Mouse (Mus musculus) adrenal gland, postnatal 4 days (tissue): Measurements from ENCODE around the gene Zfp59. TPM values are rescaled to one million over a fixed set of nuclear protein-coding genes. Genes with fewer than 3 reads are reported as not detected.
"Not testable (repeated sequence)": the region's sequence is repeated elsewhere in the genome, so short reads cannot be mapped to it uniquely, and the experiment has no call there.

ENCODE experiments used
- DNase-seq, 2 experiments: peaks; one replicate each; pipeline ENCODE4 v3.0.0; 2021 to 2022; ENCODE audit warnings: low spot score in 2 of 2, mixed read lengths in 2 of 2
- long read RNA-seq, 2 experiments: library from polyadenylated mRNA; stranded (forward); transcript quantifications; one replicate each; pipeline ENCODE4 v2.0.0; 2021
- total RNA-seq, 2 experiments: library from RNA; stranded (reverse); gene quantifications; 2 replicates each; pipeline ENCODE4 v1.2.3; 2021

The Zfp59 gene
- total RNA-seq, result 1 to 10 TPM; 4.4 to 5.4 TPM
- long read RNA-seq, experiment 1, result 0 reads
- long read RNA-seq, experiment 2, partial matches to known transcripts, result 1 of 3 reads
- long read RNA-seq, experiment 2, other reads (novel, unspliced or antisense), result 2 of 3 reads

- DNase-seq, result peak; percentile 64 to 79
Observed at GRCm38 (mm10) chr7:27838323-27839249, at the start of gene Zfp59. Gene Zfp59, plus strand, starts transcription at chr7:27838607.

- DNase-seq, result no peak
Observed at GRCm38 (mm10) chr7:27789306-27789705, 49.1 kb upstream of the Zfp59 start.

DNA sequence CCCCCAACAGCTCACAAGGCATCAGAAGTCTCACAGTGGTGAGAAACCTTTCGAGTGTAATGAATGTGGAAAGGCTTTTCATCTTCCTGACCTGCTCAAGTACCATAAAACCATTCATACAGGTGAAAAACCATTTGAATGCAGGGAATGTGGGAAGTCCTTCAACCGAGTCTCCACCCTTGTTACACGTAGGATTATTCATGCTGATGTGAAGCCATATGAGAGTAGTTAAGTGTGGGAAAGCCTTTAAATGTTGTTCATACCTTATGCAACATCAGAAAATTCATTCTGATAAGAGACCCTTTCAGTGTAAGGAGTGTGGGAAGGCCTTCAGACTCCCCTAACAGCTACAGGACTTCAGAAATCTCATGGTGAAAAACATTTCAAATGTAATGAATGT, 44.5 kb upstream of the Zfp59 start:
- DNase-seq, result not testable (repeated sequence)

GRCm38 (mm10) chr7:27794566-27794965, 43.8 kb upstream of the Zfp59 start:
- DNase-seq, result no peak

DNA sequence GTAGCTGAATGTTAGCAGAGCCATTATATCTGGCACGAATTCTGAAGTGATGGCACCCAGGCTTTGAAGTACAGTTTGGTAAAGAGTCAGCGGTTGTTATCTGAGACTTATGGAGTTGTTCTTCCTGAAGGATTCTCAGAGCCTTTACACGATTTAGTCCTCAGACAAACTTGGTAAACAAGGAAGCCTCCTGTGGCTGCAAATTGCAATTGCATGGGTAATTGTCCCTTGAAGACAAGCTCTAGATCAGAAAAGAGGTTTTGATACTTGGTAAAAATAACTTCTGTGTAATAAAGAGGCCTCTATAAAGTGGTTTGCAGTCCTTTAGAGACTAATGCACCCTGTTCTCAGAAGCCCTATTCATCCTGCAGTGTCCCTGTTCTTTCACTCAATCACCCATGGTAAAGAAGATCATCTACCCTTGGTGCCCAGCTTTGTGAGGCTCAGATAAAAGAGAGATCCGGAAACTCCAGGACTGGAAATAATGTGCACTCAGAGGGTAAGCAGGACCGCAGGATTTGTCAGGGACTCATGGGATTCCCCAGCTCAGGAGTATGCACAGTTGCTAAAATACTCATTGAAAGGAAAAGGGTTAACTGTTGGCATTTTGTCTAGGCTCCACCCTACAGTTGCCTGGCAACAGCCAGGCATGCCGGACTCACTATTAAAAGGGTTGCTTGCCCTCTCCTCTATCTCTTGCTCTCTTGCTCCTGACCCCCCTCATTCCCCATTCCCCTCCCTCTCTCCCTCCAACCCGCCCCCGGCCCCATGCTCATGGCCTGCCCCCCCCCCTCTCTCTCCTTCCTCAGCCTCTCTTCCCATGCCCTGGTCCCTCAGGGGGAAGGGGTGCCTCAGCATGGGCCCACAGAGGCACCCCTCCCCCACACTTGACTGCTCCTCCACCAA, 40.2 kb upstream of the Zfp59 start:
- DNase-seq, result no peak

GRCm38 (mm10) chr7:27801137-27801536, 37.3 kb upstream of the Zfp59 start:
- no peak for DNase-seq

GRCm38 (mm10) chr7:27802986-27803385, 35.4 kb upstream of the Zfp59 start:
- no peak for DNase-seq

- peak; percentile 38 to 51 for DNase-seq
Observed at GRCm38 (mm10) chr7:27804297-27805030, 33.9 kb upstream of the Zfp59 start.

- not testable (repeated sequence) for DNase-seq
Observed at GRCm38 (mm10) chr7:27806896-27807295, 31.5 kb upstream of the Zfp59 start, which contains the start of gene Zfp626. Gene Zfp626, plus strand, starts transcription at chr7:27807196.

DNA sequence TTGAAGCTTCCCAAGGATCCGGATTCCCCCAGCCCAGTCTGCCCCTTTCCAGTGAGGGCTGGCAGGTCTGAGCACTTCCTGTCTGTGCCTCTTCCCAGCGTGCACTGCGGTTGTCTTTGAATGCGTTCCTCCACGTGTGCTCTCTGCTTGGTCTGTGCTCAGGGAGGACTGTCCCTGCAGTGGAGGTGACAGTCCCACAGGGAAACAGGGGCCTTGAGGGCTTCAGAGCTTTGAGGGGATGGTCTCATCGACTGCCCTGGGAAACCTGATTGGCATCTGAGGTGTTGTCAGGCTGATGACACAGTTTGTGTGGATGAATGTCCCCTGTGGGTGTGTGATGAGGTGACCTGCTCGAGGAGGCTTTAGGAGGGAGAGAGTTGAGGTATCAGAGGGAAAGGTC, 31.1 kb upstream of the Zfp59 start:
- DNase-seq, result not testable (repeated sequence)

DNA sequence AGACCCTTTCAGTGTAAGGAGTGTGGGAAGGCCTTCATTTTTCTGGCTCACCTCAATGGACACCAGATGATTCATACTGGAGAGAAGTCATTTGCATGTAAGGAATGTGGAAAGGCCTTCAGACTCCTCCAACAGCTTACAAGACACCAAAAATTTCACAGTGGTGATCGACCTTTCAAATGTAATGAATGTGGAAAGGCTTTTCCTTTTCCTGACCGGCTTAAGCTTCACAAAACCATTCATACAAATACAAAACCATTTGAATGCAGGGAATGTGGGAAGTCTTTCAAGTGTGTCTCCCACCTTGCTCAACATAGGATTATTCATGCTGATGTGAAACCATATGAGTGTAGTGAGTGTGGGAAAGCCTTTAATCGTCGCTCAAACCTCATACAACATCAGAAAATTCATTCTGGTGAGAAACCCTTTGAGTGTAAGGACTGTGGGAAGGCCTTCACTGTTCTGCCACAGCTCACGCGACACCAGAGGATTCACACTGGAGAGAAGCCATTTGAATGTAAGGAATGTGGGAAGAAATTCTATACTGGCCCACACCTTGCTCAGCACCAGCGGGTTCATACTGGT, 19.8 kb upstream of the Zfp59 start:
- no peak for DNase-seq

DNA sequence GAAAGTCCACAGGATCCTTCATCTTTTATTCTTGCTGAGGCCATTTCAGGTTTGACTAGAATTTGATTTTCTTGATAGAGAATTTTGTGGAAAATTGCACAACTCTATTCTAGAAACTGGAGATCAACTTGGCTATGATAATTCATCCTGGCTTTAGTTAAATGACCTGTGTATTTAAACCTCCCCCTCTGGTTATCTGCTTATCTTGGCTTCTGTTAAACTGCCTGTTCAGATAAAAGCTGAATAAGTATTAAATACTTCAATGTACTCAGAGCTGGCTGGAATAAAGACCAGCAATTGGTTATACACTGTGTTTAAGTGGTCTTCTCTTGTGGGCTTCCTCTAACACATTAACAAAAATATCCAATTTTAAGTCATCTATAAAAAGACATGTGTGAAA, 15.8 kb upstream of the Zfp59 start:
- DNase-seq, result no peak

- no peak for DNase-seq
Observed at GRCm38 (mm10) chr7:27834131-27834530, 4.3 kb upstream of the Zfp59 start.

DNA sequence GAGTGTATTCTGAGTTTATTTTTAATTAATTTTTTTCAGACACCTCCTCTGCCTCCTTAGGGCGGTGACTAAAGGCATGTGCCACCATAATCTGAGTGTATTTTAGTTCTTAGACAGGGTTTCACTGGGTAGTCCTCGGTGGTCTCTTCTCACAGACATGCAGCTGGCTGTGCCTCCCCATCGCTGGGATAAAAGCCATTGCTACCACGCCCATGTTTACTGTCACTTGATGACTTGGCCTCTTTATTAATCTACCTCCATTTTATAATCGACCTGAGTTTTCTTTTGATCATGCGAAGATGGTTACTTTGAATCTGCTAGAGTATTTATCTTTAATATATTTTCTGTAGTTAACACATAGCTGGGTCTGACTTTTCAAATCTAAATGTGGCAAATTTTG, 511 bp upstream of the Zfp59 start:
- DNase-seq, result no peak

GRCm38 (mm10) chr7:27839596-27839995, 1.2 kb downstream of the Zfp59 start:
- no peak for DNase-seq

DNA sequence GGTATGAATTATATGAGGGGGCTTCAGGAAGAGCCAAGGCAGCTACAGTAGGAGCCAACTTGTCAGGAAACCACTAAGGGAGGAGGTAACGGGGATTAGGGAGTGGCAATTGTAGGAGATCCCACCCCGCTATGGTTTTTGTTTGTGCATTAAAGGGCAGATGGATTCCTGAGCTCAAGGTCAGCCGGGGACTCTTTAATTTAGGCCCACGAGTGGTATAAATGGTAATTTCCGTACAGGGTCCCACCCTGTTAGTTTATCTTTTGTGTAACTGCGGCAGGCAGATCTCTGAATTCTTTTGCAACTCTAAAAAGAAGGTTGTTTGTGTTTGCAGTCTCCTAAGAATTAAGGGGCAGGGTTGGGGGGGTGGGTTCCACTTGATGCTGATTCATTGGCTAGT, 1.7 kb downstream of the Zfp59 start:
- no peak for DNase-seq

DNA sequence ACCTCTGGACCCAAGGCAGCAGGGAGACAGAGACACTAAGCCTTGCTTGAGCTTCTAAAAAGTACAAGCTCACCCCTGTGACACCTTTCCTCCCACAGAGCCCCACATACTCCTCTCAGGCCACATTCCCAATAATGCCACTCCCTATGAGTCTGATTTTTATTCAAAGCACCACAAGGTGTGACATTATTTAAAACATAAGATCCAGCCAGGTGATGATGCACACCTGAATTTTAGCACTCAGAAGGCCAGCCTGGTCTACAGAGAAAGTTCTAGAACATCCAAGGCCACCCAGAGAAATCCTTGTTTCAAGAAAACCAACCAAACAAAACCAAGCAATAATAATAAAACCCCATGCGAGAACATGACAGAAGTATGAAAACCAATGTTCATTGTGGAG, 18.8 kb downstream of the Zfp59 start, which contains the start of gene Zfp607a:
Gene Zfp607a, plus strand, starts transcription at position 301 of the 400 bp plus-strand sequence.
- no peak for DNase-seq

- DNase-seq, result no peak
Observed at GRCm38 (mm10) chr7:27859301-27860251, 21.2 kb downstream of the Zfp59 start.
